Mouse (Mus musculus) c-Kit-positive CD71-negative TER-119-negative erythroid progenitor cells, embryonic 14.5 days (primary cell): ENCODE measurements around the gene Retreg3.

Experiments used
- DNase-seq: peaks from one replicate; pipeline ENCODE4 v3.0.0-alpha.2; 2013; ENCODE audit warnings: low read depth

Retreg3 gene

DNA sequence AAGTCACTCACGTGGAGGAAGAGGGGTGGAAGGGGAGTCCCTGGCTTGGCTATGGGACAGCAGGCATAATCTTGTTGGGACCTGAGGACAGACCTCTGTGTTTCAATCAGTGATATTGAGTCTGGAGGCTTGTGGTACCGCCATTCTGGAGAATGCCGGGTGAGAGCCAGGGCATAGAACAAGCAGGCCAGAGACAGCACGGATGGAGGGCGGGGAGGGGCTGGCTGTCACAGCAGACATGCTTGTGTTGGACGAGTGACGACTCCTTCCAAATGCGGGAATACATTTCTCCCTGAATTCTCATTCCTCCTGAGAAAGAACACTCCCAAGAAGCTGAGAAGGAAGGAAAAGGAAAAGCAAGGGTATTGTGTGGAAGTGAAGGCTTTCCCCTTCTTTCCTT, 68.1 kb downstream of the Retreg3 start:
- no peak for DNase-seq

DNA sequence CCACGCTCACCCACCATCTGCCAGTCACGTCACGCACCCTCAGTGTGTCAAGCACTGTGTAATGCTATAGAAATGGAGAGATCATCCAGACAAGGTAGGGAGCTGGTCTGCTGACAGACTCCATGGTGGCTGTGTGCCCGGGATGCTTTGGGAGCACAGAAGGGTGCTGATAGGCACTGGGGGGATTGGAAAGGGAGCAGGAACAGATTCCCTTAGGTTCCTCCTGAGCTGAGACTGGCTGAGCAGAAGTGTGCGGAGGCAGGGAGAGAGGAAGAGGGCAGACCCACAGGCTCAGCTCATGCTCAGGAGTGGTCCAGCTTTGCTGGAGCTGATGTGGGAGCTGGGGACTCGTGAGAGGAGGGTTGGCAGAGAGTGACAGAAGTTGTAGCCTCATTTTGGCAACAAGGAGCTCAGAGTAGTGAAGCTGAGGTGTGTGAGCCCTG, 68.6 kb downstream of the Retreg3 start:
- no peak for DNase-seq

DNA sequence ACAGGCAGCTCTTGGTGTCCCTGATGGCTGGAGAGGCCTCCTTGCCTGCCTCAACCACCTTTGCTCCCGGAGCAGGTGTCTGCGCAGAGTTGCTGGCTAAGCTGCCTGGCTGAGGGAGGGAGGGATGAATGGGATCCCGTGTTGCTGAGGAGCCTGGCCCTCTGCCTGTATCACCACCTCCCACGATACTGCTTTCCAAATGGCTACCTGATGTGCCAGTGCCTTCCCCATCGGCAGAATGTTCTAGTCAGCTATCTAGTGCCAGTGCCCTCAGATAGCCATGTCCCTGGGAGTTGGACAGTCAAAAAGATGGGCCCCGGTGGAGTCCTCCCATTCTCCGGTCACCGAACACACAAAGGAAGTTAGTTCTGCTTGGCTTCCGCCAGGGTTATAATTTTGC, 69.3 kb downstream of the Retreg3 start:
- DNase-seq = no peak

DNA sequence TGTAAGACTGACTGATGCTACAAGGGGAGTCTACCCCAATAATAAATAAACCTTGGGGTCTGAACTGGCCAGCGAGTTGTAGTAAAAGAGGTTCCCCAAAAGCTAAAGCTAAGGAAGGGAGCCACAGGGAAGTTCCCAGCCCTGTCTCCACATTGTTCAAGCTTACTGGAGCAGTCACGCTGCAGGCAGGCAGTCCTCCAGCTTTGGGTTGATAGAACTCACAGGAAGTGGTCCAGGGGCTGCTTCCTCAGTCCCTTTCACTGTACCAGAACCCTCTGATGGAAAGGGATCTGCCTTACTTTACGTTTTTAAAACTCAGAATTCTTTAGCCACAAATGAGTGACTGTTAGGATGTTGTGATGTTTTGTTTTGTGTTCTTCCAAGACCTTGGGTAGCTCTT, 72.2 kb downstream of the Retreg3 start:
- DNase-seq = no peak

DNA sequence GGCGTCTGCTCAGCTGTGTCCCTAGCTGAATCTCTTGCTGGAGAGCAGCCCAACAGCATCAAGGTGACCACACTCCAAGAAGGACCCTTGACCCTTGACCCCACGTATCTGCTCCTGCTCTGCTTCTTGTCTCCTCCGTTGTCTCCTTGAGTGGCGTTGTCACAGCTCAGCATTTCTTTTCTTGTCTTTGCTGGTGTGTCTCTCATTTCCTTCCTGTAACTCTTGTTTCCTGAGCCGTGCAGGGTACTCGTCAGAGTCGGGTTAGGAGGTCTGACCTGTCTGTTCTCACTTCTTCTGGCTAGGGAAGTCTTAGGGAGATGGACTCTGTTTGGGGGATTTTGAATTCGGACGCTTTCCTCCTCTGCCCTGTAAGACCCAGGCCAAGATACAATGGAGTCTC, 73.3 kb downstream of the Retreg3 start:
- DNase-seq = no peak
